Mouse (Mus musculus) liver, adult 2 months (tissue): ENCODE data around the gene Tmem178b. TPM values are rescaled to one million over a fixed set of nuclear protein-coding genes. Genes with fewer than 3 reads are reported as not detected.

Source experiments
- DNase-seq: peaks from one replicate; pipeline ENCODE4 v3.0.0-alpha.2; 2011; ENCODE audit warnings: low read depth, low spot score; ENCODE audit errors: extremely low read depth
- H3K27ac ChIP-seq: fragments of 200-500 bp; replicated peaks from 2 replicates; pipeline ENCODE4 v1.5.1; 2012; ENCODE audit warnings: low read depth, mild to moderate bottlenecking, control low read depth, inconsistent platforms, low read length; ENCODE audit not compliant: insufficient read depth
- H3K27me3 ChIP-seq: fragments of 200-500 bp; 2 replicates; pipeline ENCODE4 v1.6.1; 2012; ENCODE audit warnings: mild to moderate bottlenecking, moderate library complexity, low read length, inconsistent platforms; ENCODE audit not compliant: control insufficient read depth, insufficient read depth
- H3K36me3 ChIP-seq: fragments of 200-500 bp; 2 replicates; pipeline ENCODE4 v1.6.1; 2012; ENCODE audit warnings: low read length, inconsistent platforms; ENCODE audit not compliant: control insufficient read depth, insufficient read depth
- H3K4me1 ChIP-seq: fragments of 200-500 bp; 2 replicates; pipeline ENCODE4 v1.6.1; 2011; ENCODE audit warnings: low read length; ENCODE audit not compliant: control insufficient read depth, insufficient read depth
- H3K4me3 ChIP-seq: fragments of 200-500 bp; 2 replicates; pipeline ENCODE4 v1.5.1; 2011; ENCODE audit warnings: low read depth, mild to moderate bottlenecking, control low read depth, low read length, moderate library complexity; ENCODE audit not compliant: insufficient read depth
- H3K79me2 ChIP-seq: fragments of 200-500 bp; 2 replicates; pipeline ENCODE4 v1.6.1; 2012; ENCODE audit warnings: inconsistent platforms, mild to moderate bottlenecking, low read length, moderate library complexity; ENCODE audit not compliant: control insufficient read depth, insufficient read depth
- H3K9ac ChIP-seq: fragments of 200-500 bp; 2 replicates; pipeline ENCODE4 v1.6.1; 2012; ENCODE audit warnings: low read depth, mild to moderate bottlenecking, control low read depth, inconsistent platforms, low read length
- CTCF ChIP-seq: fragments of 200-500 bp; IDR thresholded peaks from 2 replicates; pipeline ENCODE4 v1.5.1; 2011; ENCODE audit warnings: low read depth, low read length, control low read depth
- POLR2A ChIP-seq: fragments of 200-500 bp; IDR thresholded peaks from 2 replicates; pipeline ENCODE4 v1.6.1; 2011; ENCODE audit warnings: low read length, control low read depth; ENCODE audit not compliant: insufficient read depth; ENCODE audit errors: extremely low read depth
- WGBS: fragments of 180-500 bp; shearing (Covaris S2); methylation state at CpG from one replicate; pipeline ENCODE4 v1.1.7; 2018; 5-methylcytosine and 5-hydroxymethylcytosine counted together
- polyA plus RNA-seq: library from polyadenylated mRNA; depleted of rRNA; stranded (reverse); fragments of >200 nt; gene quantifications from 2 replicates; pipeline ENCODE4 v1.2.3, GENCODE M21; 2012; rRNA removed
- total RNA-seq: library from RNA; depleted of rRNA; stranded (reverse); fragments of >200 nt; gene quantifications from 2 replicates; pipeline ENCODE4 v1.2.3, GENCODE M21; 2014; rRNA removed

Tmem178b gene
- total and polyA plus RNA-seq, 2 experiments, result 0.02 to 0.09 TPM

- Histone ChIP-seq H3K4me3 (no peak overlapping the region), H3K27me3 (no peaks in the 10 kb centered on the region), H3K4me1 (no peaks in the 10 kb centered on the region), H3K9ac (no peak overlapping the region), H3K27ac (no peak overlapping the region), H3K79me2 (no peaks in the 10 kb centered on the region), H3K36me3 (no peaks in the 10 kb centered on the region)
- DNase-seq, result no peak
- TF ChIP-seq CTCF, result no peak
- TF ChIP-seq POLR2A, result no peak
- WGBS, result 92% methylated on average over 17 of the region's 17 CpGs
These were observed 374.4 kb downstream of the Tmem178b start for GRCm38 (mm10) chr6:40247398-40247946.

- Histone ChIP-seq H3K27ac (no peak overlapping the region), H3K9ac (no peak overlapping the region), H3K4me3 (no peak overlapping the region), H3K36me3 (no peaks in the 10 kb centered on the region), H3K4me1 (no peaks in the 10 kb centered on the region), H3K27me3 (no peaks in the 10 kb centered on the region), H3K79me2 (no peaks in the 10 kb centered on the region)
- TF ChIP-seq CTCF (no peak), POLR2A (no peak)
- DNase-seq, result no peak
These were observed 376.9 kb downstream of the Tmem178b start for GRCm38 (mm10) chr6:40249939-40250338.

- no peak overlapping the region for H3K27ac ChIP-seq
These were observed 390.6 kb downstream of the Tmem178b start for GRCm38 (mm10) chr6:40263687-40264086.

GRCm38 (mm10) chr6:40300707-40301106 lies 427.6 kb downstream of the Tmem178b start:
- Histone ChIP-seq H3K4me1 (no peaks in the 10 kb centered on the region), H3K27ac (no peak overlapping the region), H3K27me3 (no peaks in the 10 kb centered on the region), H3K79me2 (no peaks in the 10 kb centered on the region), H3K36me3 (no peaks in the 10 kb centered on the region), H3K4me3 (no peak overlapping the region), H3K9ac (no peak overlapping the region)
- 71% methylated on average over 5 of the region's 5 CpGs for WGBS
- DNase-seq, result no peak
- TF ChIP-seq CTCF (no peak), POLR2A (no peak)

More at GRCm38 (mm10) chr6:40263687-40264086, 390.6 kb downstream of the Tmem178b start:
- no peak overlapping the region for H3K9ac ChIP-seq
- H3K4me3 ChIP-seq, result no peak overlapping the region
- TF ChIP-seq CTCF (no peak), POLR2A (no peak)
- no peaks in the 10 kb centered on the region for H3K36me3 ChIP-seq
- WGBS, result 97% methylated on average over 1 of the region's 1 CpGs
- DNase-seq, result no peak
- H3K4me1 ChIP-seq, result no peaks in the 10 kb centered on the region
- H3K79me2 ChIP-seq, result no peaks in the 10 kb centered on the region
- no peaks in the 10 kb centered on the region for H3K27me3 ChIP-seq

GRCm38 (mm10) chr6:40303379-40303778 lies 430.3 kb downstream of the Tmem178b start:
- Histone ChIP-seq H3K4me1 (no peaks in the 10 kb centered on the region), H3K36me3 (no peaks in the 10 kb centered on the region), H3K27me3 (no peaks in the 10 kb centered on the region), H3K79me2 (no peaks in the 10 kb centered on the region), H3K9ac (no peak overlapping the region), H3K27ac (no peak overlapping the region), H3K4me3 (no peak overlapping the region)
- peak; percentile 7 for DNase-seq
- 6% methylated on average over 6 of the region's 6 CpGs for WGBS
- TF ChIP-seq POLR2A, result no peak
- no peak for TF ChIP-seq CTCF

Other genes with a start within 250 kb of the Tmem178b start
- gene Braf, start 147.8 kb upstream of the Tmem178b start, total RNA-seq, result 8.9 and 9.0 TPM in 2 replicates
- gene Braf, start 147.8 kb upstream of the Tmem178b start, polyA plus RNA-seq, result 2.9 and 4.9 TPM in 2 replicates
- gene Mrps33, start 62.3 kb upstream of the Tmem178b start, total RNA-seq, result 137 and 210 TPM in 2 replicates
- 38.4 and 43.0 TPM in 2 replicates for gene Mrps33, start 62.3 kb upstream of the Tmem178b start, polyA plus RNA-seq